Mouse (Mus musculus): ENCODE data around the gene Pebp1. TPM values are rescaled to one million over a fixed set of nuclear protein-coding genes. Genes with fewer than 3 reads are reported as not detected.

Gene Pebp1
- total and polyA plus RNA-seq, 2 experiments from 2014 or later: 1,186 to 1,357 TPM

- DNase-seq: no peak
- Histone ChIP-seq H3K9me3 (ENCODE audit: low read length) (no peaks in the 10 kb centered on the region), H3K27ac (ENCODE audit: low read depth, low read length) (no peak overlapping the region), H3K4me2 (ENCODE audit: low read depth) (no peak overlapping the region), H3K4me1 (ENCODE audit: insufficient read depth) (no peaks in the 10 kb centered on the region), H3K27me3 (ENCODE audit: insufficient read depth, low read length) (no peaks in the 10 kb centered on the region), H3K36me3 (ENCODE audit: insufficient read depth) (peaks cover 29% of the 10 kb centered on the region), H3K4me3 (ENCODE audit: low read depth, low read length) (no peak overlapping the region), H3K9ac (no peak overlapping the region)
- TF ChIP-seq CTCF (IDR thresholded peaks at IDR 0.05; ENCODE audit: low read depth): peak; percentile 46
- WGBS: 95% methylated on average over 6 of the region's 6 CpGs
- ATAC-seq: no peak
These were observed 9.6 kb downstream of the Pebp1 start for GRCm38 (mm10) chr5:117277784-117278183.

GRCm38 (mm10) chr5:117274817-117275216, 12.6 kb downstream of the Pebp1 start:
- no peaks in the 10 kb centered on the region for H3K27me3 ChIP-seq (ENCODE audit: insufficient read depth, low read length)
- no peaks in the 10 kb centered on the region for H3K9me3 ChIP-seq (ENCODE audit: low read length)
- DNase-seq: peak; percentile 24
- no peak overlapping the region for H3K27ac ChIP-seq (ENCODE audit: low read depth, low read length)
- H3K36me3 ChIP-seq (ENCODE audit: insufficient read depth): peaks cover 23% of the 10 kb centered on the region
- no peaks in the 10 kb centered on the region for H3K4me1 ChIP-seq (ENCODE audit: insufficient read depth)
- H3K9ac ChIP-seq: no peak overlapping the region
- ATAC-seq: no peak
- no peak overlapping the region for H3K4me3 ChIP-seq (ENCODE audit: low read depth, low read length)
- WGBS: 57% methylated on average over 5 of the region's 5 CpGs
- peak; percentile 63 for TF ChIP-seq CTCF (IDR thresholded peaks at IDR 0.05; ENCODE audit: low read depth)
- no peak overlapping the region for H3K4me2 ChIP-seq (ENCODE audit: low read depth)

- Histone ChIP-seq H3K4me1 (ENCODE audit: insufficient read depth) (no peaks in the 10 kb centered on the region), H3K9me3 (ENCODE audit: low read length) (no peaks in the 10 kb centered on the region), H3K36me3 (ENCODE audit: insufficient read depth) (peaks cover 32% of the 10 kb centered on the region), H3K4me2 (ENCODE audit: low read depth) (no peak overlapping the region), H3K9ac (no peak overlapping the region), H3K27me3 (ENCODE audit: insufficient read depth, low read length) (no peaks in the 10 kb centered on the region), H3K27ac (ENCODE audit: low read depth, low read length) (no peak overlapping the region), H3K4me3 (ENCODE audit: low read depth, low read length) (no peak overlapping the region)
- TF ChIP-seq CTCF (IDR thresholded peaks at IDR 0.05; ENCODE audit: low read depth): no peak
- WGBS: 84% methylated on average over 14 of the region's 14 CpGs
- DNase-seq: no peak
- ATAC-seq: no peak
These were observed 15.5 kb downstream of the Pebp1 start for GRCm38 (mm10) chr5:117271945-117272344.

- H3K4me1 ChIP-seq (ENCODE audit: insufficient read depth): no peaks in the 10 kb centered on the region
- DNase-seq (no peak), ATAC-seq (no peak)
- no peak for TF ChIP-seq CTCF (IDR thresholded peaks at IDR 0.05; ENCODE audit: low read depth)
- no peaks in the 10 kb centered on the region for H3K9me3 ChIP-seq (ENCODE audit: low read length)
- WGBS: 95% methylated on average over 12 of the region's 12 CpGs
- peaks cover 51% of the 10 kb centered on the region for H3K36me3 ChIP-seq (ENCODE audit: insufficient read depth)
- no peak overlapping the region for H3K4me2 ChIP-seq (ENCODE audit: low read depth)
- H3K9ac ChIP-seq: no peak overlapping the region
- H3K27ac ChIP-seq (ENCODE audit: low read depth, low read length): no peak overlapping the region
- no peak overlapping the region for H3K4me3 ChIP-seq (ENCODE audit: low read depth, low read length)
- no peaks in the 10 kb centered on the region for H3K27me3 ChIP-seq (ENCODE audit: insufficient read depth, low read length)
These were observed 18.0 kb downstream of the Pebp1 start for GRCm38 (mm10) chr5:117269395-117269794.

- ATAC-seq: no peak
- Histone ChIP-seq H3K4me2 (ENCODE audit: low read depth) (no peak overlapping the region), H3K4me3 (ENCODE audit: low read depth, low read length) (no peak overlapping the region), H3K36me3 (ENCODE audit: insufficient read depth) (peaks cover 52% of the 10 kb centered on the region), H3K9ac (no peak overlapping the region), H3K27ac (ENCODE audit: low read depth, low read length) (no peak overlapping the region), H3K9me3 (ENCODE audit: low read length) (no peaks in the 10 kb centered on the region), H3K27me3 (ENCODE audit: insufficient read depth, low read length) (no peaks in the 10 kb centered on the region), H3K4me1 (ENCODE audit: insufficient read depth) (no peaks in the 10 kb centered on the region)
- WGBS: 48% methylated on average over 5 of the region's 5 CpGs
- no peak for DNase-seq
- TF ChIP-seq CTCF (IDR thresholded peaks at IDR 0.05; ENCODE audit: low read depth): no peak
These were observed 18.7 kb downstream of the Pebp1 start for GRCm38 (mm10) chr5:117268749-117269148.

GRCm38 (mm10) chr5:117267913-117268312, 19.5 kb downstream of the Pebp1 start:
- WGBS: 83% methylated on average over 14 of the region's 14 CpGs
- Histone ChIP-seq H3K9ac (no peak overlapping the region), H3K4me3 (ENCODE audit: low read depth, low read length) (no peak overlapping the region), H3K4me2 (ENCODE audit: low read depth) (no peak overlapping the region), H3K27ac (ENCODE audit: low read depth, low read length) (no peak overlapping the region), H3K27me3 (ENCODE audit: insufficient read depth, low read length) (no peaks in the 10 kb centered on the region), H3K9me3 (ENCODE audit: low read length) (no peaks in the 10 kb centered on the region), H3K36me3 (ENCODE audit: insufficient read depth) (peaks cover 56% of the 10 kb centered on the region), H3K4me1 (ENCODE audit: insufficient read depth) (no peaks in the 10 kb centered on the region)
- DNase-seq (no peak), ATAC-seq (no peak)
- no peak for TF ChIP-seq CTCF (IDR thresholded peaks at IDR 0.05; ENCODE audit: low read depth)

GRCm38 (mm10) chr5:117264701-117265100, 22.7 kb downstream of the Pebp1 start:
- no peak overlapping the region for H3K4me3 ChIP-seq (ENCODE audit: low read depth, low read length)
- H3K4me2 ChIP-seq (ENCODE audit: low read depth): no peak overlapping the region
- WGBS: 49% methylated on average over 5 of the region's 5 CpGs
- peaks cover 75% of the 10 kb centered on the region for H3K36me3 ChIP-seq (ENCODE audit: insufficient read depth)
- H3K27ac ChIP-seq (ENCODE audit: low read depth, low read length): no peak overlapping the region
- no peaks in the 10 kb centered on the region for H3K4me1 ChIP-seq (ENCODE audit: insufficient read depth)
- no peak overlapping the region for H3K9ac ChIP-seq
- no peak for TF ChIP-seq CTCF (IDR thresholded peaks at IDR 0.05; ENCODE audit: low read depth)
- ATAC-seq (no peak), DNase-seq (no peak)
- no peaks in the 10 kb centered on the region for H3K27me3 ChIP-seq (ENCODE audit: insufficient read depth, low read length)
- no peaks in the 10 kb centered on the region for H3K9me3 ChIP-seq (ENCODE audit: low read length)

- Histone ChIP-seq H3K9ac (no peak overlapping the region), H3K4me2 (ENCODE audit: low read depth) (no peak overlapping the region), H3K36me3 (ENCODE audit: insufficient read depth) (peaks cover 86% of the 10 kb centered on the region), H3K27ac (ENCODE audit: low read depth, low read length) (no peak overlapping the region), H3K27me3 (ENCODE audit: insufficient read depth, low read length) (no peaks in the 10 kb centered on the region), H3K4me1 (ENCODE audit: insufficient read depth) (no peaks in the 10 kb centered on the region), H3K4me3 (ENCODE audit: low read depth, low read length) (no peak overlapping the region), H3K9me3 (ENCODE audit: low read length) (no peaks in the 10 kb centered on the region)
- ATAC-seq: no peak
- WGBS: 89% methylated on average over 21 of the region's 21 CpGs
- DNase-seq: no peak
- TF ChIP-seq CTCF (IDR thresholded peaks at IDR 0.05; ENCODE audit: low read depth): no peak
These were observed 23.9 kb downstream of the Pebp1 start for GRCm38 (mm10) chr5:117263566-117263965.
